Mouse (Mus musculus) hindbrain, embryonic 14.5 days (tissue): ENCODE measurements around the gene Sec16a. TPM values are rescaled to one million over a fixed set of nuclear protein-coding genes. Genes with fewer than 3 reads are reported as not detected.
"Not testable (repeated sequence)": the region's sequence is repeated elsewhere in the genome, so short reads cannot be mapped to it uniquely, and the experiment has no call there.

Experiments
- ATAC-seq: fragments of 200-750 bp; cut with Nextera tagmentation; 2 replicates; pipeline ENCODE4 v1.8.0; 2017; ENCODE audit warnings: moderate number of reproducible peaks, mild to moderate bottlenecking, moderate TSS enrichment, moderate library complexity; ENCODE audit not compliant: low FRiP score
- DNase-seq: peaks from one replicate; pipeline ENCODE4 v3.0.0-alpha.2; 2015; ENCODE audit warnings: low spot score
- H3K27ac ChIP-seq: fragments of 300-500 bp; sonication (generic); 2 replicates; pipeline ENCODE4 v1.5.1; 2014; ENCODE audit warnings: mild to moderate bottlenecking, moderate library complexity
- H3K27me3 ChIP-seq: fragments of 300-500 bp; sonication (generic); 2 replicates; pipeline ENCODE4 v1.6.1; 2014; ENCODE audit warnings: mild to moderate bottlenecking, low read length, mixed read lengths; ENCODE audit not compliant: control insufficient read depth, insufficient read depth
- H3K36me3 ChIP-seq: fragments of 300-500 bp; sonication (generic); replicated peaks from 2 replicates; pipeline ENCODE4 v1.6.1; 2014; ENCODE audit not compliant: control insufficient read depth, insufficient read depth
- H3K4me1 ChIP-seq: fragments of 300-500 bp; sonication (generic); replicated peaks from 2 replicates; pipeline ENCODE4 v1.6.1; 2014; ENCODE audit warnings: antibody characterized with exemption, low read length, mixed read lengths; ENCODE audit not compliant: control insufficient read depth, insufficient read depth
- H3K4me2 ChIP-seq: fragments of 300-500 bp; sonication (generic); replicated peaks from 2 replicates; pipeline ENCODE4 v1.6.1; 2014; ENCODE audit warnings: mild to moderate bottlenecking, moderate library complexity
- H3K4me3 ChIP-seq: fragments of 300-500 bp; sonication (generic); replicated peaks from 2 replicates; pipeline ENCODE4 v1.5.1; 2014; ENCODE audit warnings: mild to moderate bottlenecking, low read length
- H3K9ac ChIP-seq: fragments of 300-500 bp; sonication (generic); 2 replicates; pipeline ENCODE4 v1.6.1; 2014
- H3K9me3 ChIP-seq: fragments of 300-500 bp; sonication (generic); 2 replicates; pipeline ENCODE4 v1.6.1; 2016; ENCODE audit warnings: low read length; ENCODE audit not compliant: control insufficient read depth
- WGBS: fragments of 180-500 bp; shearing (Covaris S2); extraction: QIAGEN DNeasy Blood & Tissue Kit; methylation state at CpG from one replicate; pipeline ENCODE4 v1.1.7; 2014; 5-methylcytosine and 5-hydroxymethylcytosine counted together
- polyA plus RNA-seq: library from polyadenylated mRNA; unstranded; fragments of >200 nt; fragmentation: Nextera tagmentation; extraction: Ambion mirVana; gene quantifications from 2 replicates; pipeline ENCODE4 v1.2.1, GENCODE M21; 2014

Sec16a gene
- polyA plus RNA-seq, 1 experiment from 2014 or later: 29.1 TPM

- no peak overlapping the region for H3K27ac ChIP-seq
- no peak overlapping the region for H3K4me3 ChIP-seq
- H3K9me3 ChIP-seq: no peaks in the 10 kb centered on the region
- H3K9ac ChIP-seq: no peak overlapping the region
- H3K27me3 ChIP-seq: no peaks in the 10 kb centered on the region
- no peak for ATAC-seq
- peaks cover 77% of the 10 kb centered on the region for H3K36me3 ChIP-seq
- WGBS: 86% methylated on average over 3 of the region's 3 CpGs
- DNase-seq: no peak
- H3K4me1 ChIP-seq: peaks cover 23% of the 10 kb centered on the region
- no peak overlapping the region; the same call in 1 of the 2 replicates for H3K4me2 ChIP-seq
Observed at GRCm38 (mm10) chr2:26390954-26391353, 54.1 kb downstream of the Sec16a start.

- DNase-seq: peak; percentile 90
- under 1% methylated on average over 60 of the region's 60 CpGs for WGBS
- Histone ChIP-seq H3K9ac (peak within 1 kb of the TSS; percentile 96), H3K27me3 (no peaks in the 10 kb centered on the region), H3K4me3 (peak within 1 kb of the TSS; percentile 98), H3K4me2 (peak within 1 kb of the TSS; percentile 96), H3K36me3 (peaks cover 77% of the 10 kb centered on the region), H3K27ac (peak within 1 kb of the TSS; percentile 75), H3K9me3 (no peaks in the 10 kb centered on the region), H3K4me1 (peaks cover 23% of the 10 kb centered on the region)
- ATAC-seq: peak; percentile 92
Observed at GRCm38 (mm10) chr2:26389154-26389690, 55.8 kb downstream of the Sec16a start, which contains the start of the genes Entr1 and Pmpca. Gene Entr1 (minus strand): TSS chr2:26389316. Gene Pmpca (plus strand): TSS chr2:26389339.

- H3K9me3 ChIP-seq: no peaks in the 10 kb centered on the region
- DNase-seq (no peak), ATAC-seq (peak; percentile 54)
- peaks cover 77% of the 10 kb centered on the region for H3K36me3 ChIP-seq
- no peaks in the 10 kb centered on the region for H3K27me3 ChIP-seq
- WGBS: 0% methylated on average over 32 of the region's 45 CpGs
- peak overlapping the region; percentile 75 for H3K27ac ChIP-seq
- peak overlapping the region; percentile 96 for H3K4me2 ChIP-seq
- H3K9ac ChIP-seq: peak overlapping the region; percentile 96
- peak overlapping the region; percentile 98 for H3K4me3 ChIP-seq
- H3K4me1 ChIP-seq: peaks cover 23% of the 10 kb centered on the region
Observed at GRCm38 (mm10) chr2:26388682-26389153, 56.3 kb downstream of the Sec16a start.

GRCm38 (mm10) chr2:26387713-26388112 is 57.3 kb downstream of the Sec16a start:
- H3K9me3 ChIP-seq: no peaks in the 10 kb centered on the region
- H3K27ac ChIP-seq: no peak overlapping the region
- H3K4me1 ChIP-seq: peaks cover 23% of the 10 kb centered on the region
- ATAC-seq (no peak), DNase-seq (no peak)
- H3K4me3 ChIP-seq: 0 out of 2 replicates have a peak overlapping the region, but pooled peaks have one; percentile 98
- no peak overlapping the region for H3K9ac ChIP-seq
- H3K4me2 ChIP-seq: peak overlapping the region; percentile 96; the same call in 1 of the 2 replicates
- no peaks in the 10 kb centered on the region for H3K27me3 ChIP-seq
- 93% methylated on average over 3 of the region's 3 CpGs for WGBS
- H3K36me3 ChIP-seq: peaks cover 77% of the 10 kb centered on the region

- Histone ChIP-seq H3K4me2 (peak overlapping the region; percentile 94), H3K36me3 (peaks cover 63% of the 10 kb centered on the region), H3K4me3 (peak overlapping the region; percentile 84), H3K9ac (peak overlapping the region; percentile 81), H3K27ac (peak overlapping the region; percentile 33; the same call in 1 of the 2 replicates)
- WGBS: 35% methylated on average over 6 of the region's 6 CpGs
- DNase-seq, ATAC-seq, H3K9me3 ChIP-seq, H3K4me1 ChIP-seq, H3K27me3 ChIP-seq: not testable (repeated sequence)
Observed at GRCm38 (mm10) chr2:26380871-26381270, 64.1 kb downstream of the Sec16a start.

GRCm38 (mm10) chr2:26380131-26380771 is 64.8 kb downstream of the Sec16a start, which contains the start of gene Snapc4:
Gene Snapc4 (minus strand): TSS chr2:26380653.
- H3K9me3 ChIP-seq: no peaks in the 10 kb centered on the region
- H3K4me1 ChIP-seq: peaks cover 7% of the 10 kb centered on the region
- DNase-seq (peak; percentile 83), ATAC-seq (peak; percentile 96)
- WGBS: under 1% methylated on average over 38 of the region's 38 CpGs
- peaks cover 63% of the 10 kb centered on the region for H3K36me3 ChIP-seq
- H3K4me2 ChIP-seq: peak within 1 kb of the TSS; percentile 94
- peak within 1 kb of the TSS; percentile 84 for H3K4me3 ChIP-seq
- H3K9ac ChIP-seq: peak within 1 kb of the TSS; percentile 81
- no peaks in the 10 kb centered on the region for H3K27me3 ChIP-seq
- peak within 1 kb of the TSS; percentile 33; the same call in 1 of the 2 replicates for H3K27ac ChIP-seq

GRCm38 (mm10) chr2:26372396-26372795 is 72.6 kb downstream of the Sec16a start:
- no peak for DNase-seq
- Histone ChIP-seq H3K4me2 (no peak overlapping the region), H3K9ac (no peak overlapping the region), H3K9me3 (no peaks in the 10 kb centered on the region), H3K27me3 (no peaks in the 10 kb centered on the region), H3K4me1 (no peaks in the 10 kb centered on the region), H3K4me3 (no peak overlapping the region), H3K27ac (no peak overlapping the region), H3K36me3 (peaks cover 100% of the 10 kb centered on the region)
- 97% methylated on average over 8 of the region's 8 CpGs for WGBS
- ATAC-seq: no peak

- DNase-seq (no peak), ATAC-seq (no peak)
- H3K4me3 ChIP-seq: no peak overlapping the region
- H3K9ac ChIP-seq: no peak overlapping the region
- H3K9me3 ChIP-seq: no peaks in the 10 kb centered on the region
- H3K27me3 ChIP-seq: no peaks in the 10 kb centered on the region
- H3K4me2 ChIP-seq: no peak overlapping the region
- 89% methylated on average over 1 of the region's 1 CpGs for WGBS
- peaks cover 100% of the 10 kb centered on the region for H3K36me3 ChIP-seq
- no peaks in the 10 kb centered on the region for H3K4me1 ChIP-seq
- no peak overlapping the region for H3K27ac ChIP-seq
Observed at GRCm38 (mm10) chr2:26368572-26368971, 76.4 kb downstream of the Sec16a start.

- no peak for DNase-seq
Observed at GRCm38 (mm10) chr2:26367911-26368310, 77.1 kb downstream of the Sec16a start.

More at GRCm38 (mm10) chr2:26367911-26368310, 77.1 kb downstream of the Sec16a start:
- no peak for ATAC-seq
- H3K4me3 ChIP-seq: no peak overlapping the region
- H3K4me2 ChIP-seq: no peak overlapping the region
- H3K4me1 ChIP-seq: no peaks in the 10 kb centered on the region
- H3K36me3 ChIP-seq: peaks cover 99% of the 10 kb centered on the region
- H3K9me3 ChIP-seq: no peaks in the 10 kb centered on the region
- H3K9ac ChIP-seq: no peak overlapping the region
- 94% methylated on average over 6 of the region's 6 CpGs for WGBS
- no peaks in the 10 kb centered on the region for H3K27me3 ChIP-seq
- no peak overlapping the region for H3K27ac ChIP-seq
